10 mouse cellular contexts compared by ENCODE assay signal in the genomic region with DNA sequence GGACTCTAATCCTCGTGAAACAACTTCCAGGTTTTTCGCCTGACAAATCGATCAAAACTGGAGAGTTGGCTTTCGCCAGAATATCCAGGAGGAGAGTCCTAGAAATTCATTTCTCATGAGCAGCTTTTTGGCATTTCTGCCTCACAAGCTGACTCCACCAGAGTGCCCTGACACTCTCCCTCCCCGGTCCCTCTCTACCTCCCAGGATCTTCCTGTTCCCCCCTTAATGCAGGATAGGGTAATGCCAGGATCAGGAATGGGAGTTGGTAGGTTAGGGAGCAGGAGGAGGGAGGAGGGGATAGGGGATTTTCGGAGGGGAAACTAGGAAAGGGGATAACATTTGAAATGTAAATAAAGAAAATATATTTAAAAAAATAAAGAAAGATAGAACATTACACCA. TPM values are rescaled to one million over a fixed set of nuclear protein-coding genes. Genes with fewer than 3 reads are reported as not detected.
ATAC-seq lines count a peak whose summit lies in the region.
"Not testable (repeated sequence)": the region's sequence is repeated elsewhere in the genome, so short reads cannot be mapped to it uniquely, and the experiment has no call there.
"Had no signal": no experiment of that assay in that cellular context is flagged by ENCODE, and none has a peak within 500 bp of the region (broad histone marks: within the 10 kb centered on the region; RNA-seq: fewer than 3 reads in every experiment).

No protein-coding gene starts in this region.

- 79% methylated on average over 6 of the region's 6 CpGs for WGBS in embryonic facial prominence, embryonic 12.5 days
- 76% methylated on average over 6 of the region's 6 CpGs for WGBS in limb, embryonic 15.5 days

- not testable (repeated sequence) for H3K4me3 ChIP-seq in embryonic facial prominence, embryonic 12.5 days; limb, embryonic 15.5 days

- not testable (repeated sequence) for H3K4me1 ChIP-seq in embryonic facial prominence, embryonic 12.5 days; limb, embryonic 15.5 days

- not testable (repeated sequence) for H3K27me3 ChIP-seq in embryonic facial prominence, embryonic 12.5 days; limb, embryonic 15.5 days

- not testable (repeated sequence) for H3K9ac ChIP-seq in embryonic facial prominence, embryonic 12.5 days; limb, embryonic 15.5 days

- H3K27ac ChIP-seq in embryonic facial prominence, embryonic 12.5 days; limb, embryonic 15.5 days: not testable (repeated sequence)

- not testable (repeated sequence) for H3K4me2 ChIP-seq in embryonic facial prominence, embryonic 12.5 days (replicated peaks); limb, embryonic 15.5 days

- not testable (repeated sequence) for H3K9me3 ChIP-seq in embryonic facial prominence, embryonic 12.5 days; limb, embryonic 15.5 days

- ATAC-seq in embryonic facial prominence, embryonic 12.5 days (ENCODE audit: insufficient number of reproducible peaks, insufficient read depth, low FRiP score, low TSS enrichment), result peak; percentile 52; the same call in 1 of the 2 replicates
- ATAC-seq in limb, embryonic 15.5 days (ENCODE audit: insufficient number of reproducible peaks, low FRiP score, low TSS enrichment, low read depth), result 0 out of 2 replicates have a peak, but pooled peaks have one; percentile 58

- H3K36me3 ChIP-seq in embryonic facial prominence, embryonic 12.5 days; limb, embryonic 15.5 days: not testable (repeated sequence)

RNA-seq across cellular contexts. Expression of a gene that starts 19.6 kb away (rescaled TPM):
- not detected in 2 replicates for polyA plus RNA-seq in embryonic facial prominence, embryonic 12.5 days (2016; fragmentation: Nextera tagmentation; extraction: Ambion mirVana)
- not detected in 2 replicates for polyA plus RNA-seq in limb, embryonic 15.5 days (2015; fragmentation: Nextera tagmentation; extraction: Ambion mirVana)
- polyA plus RNA-seq: activated CD4-positive, CD25-positive, alpha-beta regulatory T cell, adult 4 months; adrenal gland, adult 2 months; brain, embryonic 14.5 days; C2C12; CD4-positive, CD25-positive, alpha-beta regulatory T cell, adult 4 months; cerebellum, adult 2 months; G1E; Patski had no signal

RNA-seq across cellular contexts. Expression of a gene that starts 28.5 kb away (rescaled TPM):
- polyA plus RNA-seq in embryonic facial prominence, embryonic 12.5 days (2016; fragmentation: Nextera tagmentation; extraction: Ambion mirVana), result not detected in 2 replicates
- 0.15 TPM in 1 of 2 replicates, not detected in the other for polyA plus RNA-seq in limb, embryonic 15.5 days (2015; fragmentation: Nextera tagmentation; extraction: Ambion mirVana)
- polyA plus RNA-seq: activated CD4-positive, CD25-positive, alpha-beta regulatory T cell, adult 4 months; adrenal gland, adult 2 months; brain, embryonic 14.5 days; CD4-positive, CD25-positive, alpha-beta regulatory T cell, adult 4 months; cerebellum, adult 2 months; G1E; Patski had no signal
